Mouse (Mus musculus) liver, adult 2 months (tissue): ENCODE measurements around the gene Echs1.

ENCODE experiments used
- CTCF ChIP-seq: fragments of 200-500 bp; IDR thresholded peaks from 2 replicates; pipeline ENCODE4 v1.5.1; 2011; ENCODE audit warnings: low read depth, low read length, control low read depth
- POLR2A ChIP-seq: fragments of 200-500 bp; IDR thresholded peaks from 2 replicates; pipeline ENCODE4 v1.6.1; 2011; ENCODE audit warnings: low read length, control low read depth; ENCODE audit not compliant: insufficient read depth; ENCODE audit errors: extremely low read depth

GRCm38 (mm10) chr7:140122765-140123164 is 6.5 kb upstream of the Echs1 start:
- TF ChIP-seq CTCF (no peak), POLR2A (no peak)
